Mouse (Mus musculus) MN1 (cell line): ENCODE data around the gene Fibp.

Experiments used
- DNase-seq: peaks from one replicate; pipeline ENCODE4 v3.0.0-alpha.2; 2016; ENCODE audit warnings: low spot score

The Fibp gene

GRCm38 (mm10) chr19:5460465-5460911 is at the start of gene Fibp:
TSS of gene Fibp (plus strand) at chr19:5460615.
- peak; percentile 85 for DNase-seq

- no peak for DNase-seq
Observed at GRCm38 (mm10) chr19:5410641-5411040, 49.8 kb upstream of the Fibp start.

- DNase-seq: no peak
Observed at GRCm38 (mm10) chr19:5411961-5412360, 48.5 kb upstream of the Fibp start.

- no peak for DNase-seq
Observed at GRCm38 (mm10) chr19:5413840-5414239, 46.6 kb upstream of the Fibp start.

- DNase-seq: no peak
Observed at GRCm38 (mm10) chr19:5414534-5414957, 45.9 kb upstream of the Fibp start.

GRCm38 (mm10) chr19:5418750-5419466 is 41.5 kb upstream of the Fibp start:
- DNase-seq: no peak

- DNase-seq: no peak
Observed at GRCm38 (mm10) chr19:5419630-5420029, 40.8 kb upstream of the Fibp start.

- DNase-seq: no peak
Observed at GRCm38 (mm10) chr19:5420579-5420978, 39.8 kb upstream of the Fibp start.

GRCm38 (mm10) chr19:5421784-5422183 is 38.6 kb upstream of the Fibp start:
- DNase-seq: no peak

- DNase-seq: no peak
Observed at GRCm38 (mm10) chr19:5422267-5422666, 38.1 kb upstream of the Fibp start.

GRCm38 (mm10) chr19:5422895-5423443 is 37.4 kb upstream of the Fibp start:
- DNase-seq: no peak

GRCm38 (mm10) chr19:5423561-5423960 is 36.9 kb upstream of the Fibp start:
- no peak for DNase-seq

GRCm38 (mm10) chr19:5424092-5424781 is 36.2 kb upstream of the Fibp start:
- DNase-seq: peak; percentile 59

GRCm38 (mm10) chr19:5424782-5425741 is 35.4 kb upstream of the Fibp start, which contains the start of the genes Drap1 and AI837181:
TSS of gene Drap1 (minus strand) at chr19:5424979.
TSS of gene AI837181 (plus strand) at chr19:5425144.
- peak; percentile 93 for DNase-seq

- DNase-seq: no peak
Observed at GRCm38 (mm10) chr19:5425906-5426565, 34.4 kb upstream of the Fibp start.

- DNase-seq: no peak
Observed at GRCm38 (mm10) chr19:5426640-5427290, 33.6 kb upstream of the Fibp start.

- peak; percentile 49 for DNase-seq
Observed at GRCm38 (mm10) chr19:5428083-5428482, 32.3 kb upstream of the Fibp start.

GRCm38 (mm10) chr19:5429219-5429618 is 31.2 kb upstream of the Fibp start:
- no peak for DNase-seq

- DNase-seq: peak; percentile 71
Observed at GRCm38 (mm10) chr19:5429806-5430205, 30.6 kb upstream of the Fibp start.

- DNase-seq: peak; percentile 10
Observed at GRCm38 (mm10) chr19:5430408-5430807, 30.0 kb upstream of the Fibp start.
